Mouse (Mus musculus) cortical plate, adult 2 months (tissue): ENCODE data around the gene Gm6408. TPM values are rescaled to one million over a fixed set of nuclear protein-coding genes. Genes with fewer than 3 reads are reported as not detected.
"Not testable (repeated sequence)": the region's sequence is repeated elsewhere in the genome, so short reads cannot be mapped to it uniquely, and the experiment has no call there.

Experiments
- H3K27ac ChIP-seq: fragments of 200-500 bp; 2 replicates; pipeline ENCODE4 v1.5.1; 2012; ENCODE audit warnings: low read length, control low read depth, inconsistent platforms; ENCODE audit not compliant: insufficient read depth
- H3K4me1 ChIP-seq: fragments of 200-500 bp; 2 replicates; pipeline ENCODE4 v1.6.1; 2011; ENCODE audit warnings: low read length; ENCODE audit not compliant: control insufficient read depth, insufficient read depth
- H3K4me3 ChIP-seq: fragments of 200-500 bp; 2 replicates; pipeline ENCODE4 v1.5.1; 2011; ENCODE audit warnings: mild to moderate bottlenecking, low read length, control low read depth; ENCODE audit not compliant: insufficient read depth
- CTCF ChIP-seq: fragments of 200-500 bp; IDR thresholded peaks from 2 replicates; pipeline ENCODE4 v1.5.1; 2011; ENCODE audit warnings: mild to moderate bottlenecking, control low read depth, low read length; ENCODE audit not compliant: insufficient read depth; ENCODE audit errors: extremely low read depth
- POLR2A ChIP-seq: fragments of 200-500 bp; IDR thresholded peaks from 2 replicates; pipeline ENCODE4 v1.6.1; 2011; ENCODE audit warnings: mild to moderate bottlenecking, low read length, control low read depth; ENCODE audit not compliant: insufficient read depth; ENCODE audit errors: extremely low read depth
- polyA plus RNA-seq: library from polyadenylated mRNA; depleted of rRNA; stranded (reverse); fragments of >200 nt; gene quantifications from 2 replicates; pipeline ENCODE4 v1.2.3, GENCODE M21; 2012

Gm6408 gene
- polyA plus RNA-seq, 1 experiment: 0.19 TPM

- no peak for TF ChIP-seq CTCF
- TF ChIP-seq POLR2A: no peak
- Histone ChIP-seq H3K4me3 (no peak overlapping the region), H3K27ac (no peak overlapping the region), H3K4me1 (no peaks in the 10 kb centered on the region)
These were observed 20.2 kb upstream of the Gm6408 start for GRCm38 (mm10) chr5:146461612-146462011.

- Histone ChIP-seq H3K4me1 (peaks cover under 1% of the 10 kb centered on the region; the same call in 1 of the 2 replicates), H3K4me3 (no peak overlapping the region), H3K27ac (no peak overlapping the region)
- TF ChIP-seq CTCF: no peak
- TF ChIP-seq POLR2A: no peak
These were observed 15.1 kb upstream of the Gm6408 start for GRCm38 (mm10) chr5:146466663-146467062.

GRCm38 (mm10) chr5:146468311-146468710 lies 13.5 kb upstream of the Gm6408 start:
- Histone ChIP-seq H3K27ac (no peak overlapping the region), H3K4me3 (no peak overlapping the region)
- TF ChIP-seq POLR2A: no peak
- no peak for TF ChIP-seq CTCF

GRCm38 (mm10) chr5:146470821-146471220 lies 10.9 kb upstream of the Gm6408 start:
- H3K27ac ChIP-seq: no peak overlapping the region
- TF ChIP-seq POLR2A (no peak), CTCF (no peak)
- peaks cover 2% of the 10 kb centered on the region; the same call in 1 of the 2 replicates for H3K4me1 ChIP-seq
- no peak overlapping the region for H3K4me3 ChIP-seq

More at GRCm38 (mm10) chr5:146468311-146468710, 13.5 kb upstream of the Gm6408 start:
- H3K4me1 ChIP-seq: peaks cover 2% of the 10 kb centered on the region; the same call in 1 of the 2 replicates

DNA sequence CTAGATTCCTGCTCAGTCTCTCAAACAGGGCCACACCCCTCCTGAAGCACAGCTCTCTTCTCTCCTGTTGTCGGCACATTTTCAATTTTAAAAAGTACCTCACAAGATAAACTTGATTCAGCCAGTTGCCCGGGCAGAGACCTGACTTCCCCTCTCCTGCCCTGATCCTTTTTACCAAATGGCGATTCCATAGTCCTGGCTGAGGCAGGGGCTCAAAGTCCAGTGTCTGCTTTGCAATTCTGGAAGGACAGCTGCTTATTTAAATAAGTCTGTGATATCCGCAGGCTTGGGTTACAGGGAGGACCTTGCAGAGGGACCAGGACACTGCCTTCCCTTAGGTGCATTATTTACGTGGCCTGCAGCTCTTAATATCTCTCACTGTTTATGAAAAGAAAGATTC lies 10.5 kb upstream of the Gm6408 start:
- H3K4me3 ChIP-seq: no peak overlapping the region
- TF ChIP-seq POLR2A: no peak
- TF ChIP-seq CTCF: no peak
- peaks cover 2% of the 10 kb centered on the region; the same call in 1 of the 2 replicates for H3K4me1 ChIP-seq
- H3K27ac ChIP-seq: no peak overlapping the region

DNA sequence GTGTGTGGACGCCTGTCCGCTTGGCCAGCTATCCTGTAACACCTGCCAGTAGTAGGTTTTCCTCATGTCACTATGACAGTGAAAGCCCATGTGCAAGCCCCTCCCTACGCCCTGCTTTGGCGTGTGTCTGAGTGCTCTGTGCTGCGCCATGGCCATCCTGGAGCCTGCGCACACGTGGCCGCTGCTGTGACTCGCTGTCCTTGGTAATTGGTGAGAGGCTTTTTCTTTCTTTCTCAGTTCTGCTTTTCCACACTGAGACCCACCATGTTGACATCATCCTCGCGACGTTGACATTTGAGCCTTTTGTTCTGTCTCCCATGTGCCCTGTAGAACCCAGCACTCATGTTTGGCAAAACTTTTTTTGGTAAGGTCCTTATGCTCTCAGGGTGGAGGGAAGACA lies 9.9 kb upstream of the Gm6408 start:
- no peak for TF ChIP-seq POLR2A
- no peak for TF ChIP-seq CTCF
- H3K27ac ChIP-seq: no peak overlapping the region
- peaks cover 2% of the 10 kb centered on the region; the same call in 1 of the 2 replicates for H3K4me1 ChIP-seq
- no peak overlapping the region for H3K4me3 ChIP-seq

- peak; percentile 41; the same call in 1 of the 2 replicates for TF ChIP-seq CTCF
- H3K4me3 ChIP-seq: not testable (repeated sequence)
These were observed 2.2 kb upstream of the Gm6408 start for GRCm38 (mm10) chr5:146479564-146479963.

DNA sequence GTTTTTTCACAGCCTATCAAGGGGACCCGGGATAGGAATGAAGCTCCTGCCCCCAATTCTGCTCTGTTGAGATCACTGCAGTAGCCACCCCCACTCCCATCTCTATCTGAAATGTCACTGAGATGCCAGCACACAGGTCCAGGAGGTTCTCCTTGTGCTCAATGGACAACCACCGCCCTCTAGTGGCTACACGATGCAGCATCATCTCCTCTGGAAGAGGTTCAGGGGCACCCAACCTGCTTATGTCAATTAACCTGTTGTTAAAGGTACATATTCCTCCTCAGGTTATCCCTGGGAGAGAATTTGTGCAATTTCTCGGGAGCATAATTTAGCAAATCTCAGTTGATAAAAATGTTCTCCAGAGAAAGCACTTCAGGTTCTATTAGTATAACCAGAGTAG lies 7.2 kb downstream of the Gm6408 start:
- not testable (repeated sequence) for H3K27ac ChIP-seq, H3K4me1 ChIP-seq, H3K4me3 ChIP-seq

More at GRCm38 (mm10) chr5:146479564-146479963, 2.2 kb upstream of the Gm6408 start:
- H3K27ac ChIP-seq, H3K4me1 ChIP-seq: not testable (repeated sequence)

DNA sequence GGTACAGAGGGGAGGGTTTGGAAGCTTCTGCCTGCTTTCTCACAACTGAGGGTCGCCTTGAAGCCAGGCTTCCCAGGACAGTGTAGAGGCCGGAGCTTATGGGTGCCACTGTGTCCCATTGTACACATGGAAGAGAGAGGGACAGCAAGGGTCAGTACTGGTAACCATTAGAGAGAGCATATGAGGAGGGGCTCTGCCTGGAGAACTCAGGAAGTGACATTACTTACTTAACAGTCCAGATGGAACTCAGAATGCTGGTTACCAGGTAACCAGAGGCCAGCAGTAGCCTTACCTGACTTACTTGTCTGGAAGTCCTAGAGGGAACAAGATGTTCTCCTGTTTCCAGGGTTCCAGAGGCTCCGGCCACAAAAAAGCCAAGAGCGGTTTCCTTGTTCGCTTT lies 9.3 kb downstream of the Gm6408 start, which contains the start of gene Gm6370:
Gene Gm6370, plus strand, starts transcription at position 301 of the 400 bp plus-strand sequence.
- H3K4me1 ChIP-seq, H3K27ac ChIP-seq, H3K4me3 ChIP-seq: not testable (repeated sequence)

DNA sequence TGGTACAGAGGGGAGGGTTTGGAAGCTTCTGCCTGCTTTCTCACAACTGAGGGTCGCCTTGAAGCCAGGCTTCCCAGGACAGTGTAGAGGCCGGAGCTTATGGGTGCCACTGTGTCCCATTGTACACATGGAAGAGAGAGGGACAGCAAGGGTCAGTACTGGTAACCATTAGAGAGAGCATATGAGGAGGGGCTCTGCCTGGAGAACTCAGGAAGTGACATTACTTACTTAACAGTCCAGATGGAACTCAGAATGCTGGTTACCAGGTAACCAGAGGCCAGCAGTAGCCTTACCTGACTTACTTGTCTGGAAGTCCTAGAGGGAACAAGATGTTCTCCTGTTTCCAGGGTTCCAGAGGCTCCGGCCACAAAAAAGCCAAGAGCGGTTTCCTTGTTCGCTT lies 20.3 kb downstream of the Gm6408 start, which contains the start of gene 4930449I24Rik:
Gene 4930449I24Rik, plus strand, starts transcription at position 301 of the 400 bp plus-strand sequence.
- not testable (repeated sequence) for H3K27ac ChIP-seq, H3K4me3 ChIP-seq

DNA sequence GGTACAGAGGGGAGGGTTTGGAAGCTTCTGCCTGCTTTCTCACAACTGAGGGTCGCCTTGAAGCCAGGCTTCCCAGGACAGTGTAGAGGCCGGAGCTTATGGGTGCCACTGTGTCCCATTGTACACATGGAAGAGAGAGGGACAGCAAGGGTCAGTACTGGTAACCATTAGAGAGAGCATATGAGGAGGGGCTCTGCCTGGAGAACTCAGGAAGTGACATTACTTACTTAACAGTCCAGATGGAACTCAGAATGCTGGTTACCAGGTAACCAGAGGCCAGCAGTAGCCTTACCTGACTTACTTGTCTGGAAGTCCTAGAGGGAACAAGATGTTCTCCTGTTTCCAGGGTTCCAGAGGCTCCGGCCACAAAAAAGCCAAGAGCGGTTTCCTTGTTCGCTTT lies 32.1 kb downstream of the Gm6408 start, which contains the start of gene Gm3402:
Gene Gm3402, plus strand, starts transcription at position 301 of the 400 bp plus-strand sequence.
- not testable (repeated sequence) for H3K4me3 ChIP-seq, H3K4me1 ChIP-seq, H3K27ac ChIP-seq

More for the DNA sequence above, 20.3 kb downstream of the Gm6408 start, which contains the start of gene 4930449I24Rik:
- not testable (repeated sequence) for H3K4me1 ChIP-seq

DNA sequence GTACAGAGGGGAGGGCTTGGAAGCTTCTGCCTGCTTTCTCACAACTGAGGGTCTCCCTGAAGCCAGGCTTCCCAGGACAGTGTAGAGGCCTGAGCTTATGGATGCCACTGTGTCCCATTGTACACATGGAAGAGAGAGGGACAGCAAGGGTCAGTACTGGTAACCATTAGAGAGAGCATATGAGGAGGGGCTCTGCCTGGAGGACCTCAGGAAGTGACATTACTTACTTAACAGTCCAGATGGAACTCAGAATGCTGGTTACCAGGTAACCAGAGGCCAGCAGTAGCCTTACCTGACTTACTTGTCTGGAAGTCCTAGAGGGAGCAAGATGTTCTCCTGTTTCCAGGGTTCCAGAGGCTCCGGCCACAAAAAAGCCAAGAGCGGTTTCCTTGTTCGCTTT lies 43.7 kb downstream of the Gm6408 start, which contains the start of gene Gm3404:
Gene Gm3404, plus strand, starts transcription at position 301 of the 400 bp plus-strand sequence.
- H3K4me1 ChIP-seq, H3K4me3 ChIP-seq, H3K27ac ChIP-seq: not testable (repeated sequence)
